Mouse (Mus musculus): ENCODE results near the gene Dnajc7.

GRCm38 (mm10) chr11:100622714-100623113 is 2.7 kb upstream of the Dnajc7 start:
- TF ChIP-seq CTCF (IDR thresholded peaks at IDR 0.05; ENCODE audit: borderline replicate concordance, extremely low read depth, insufficient read depth, insufficient read length): peak; percentile 92
- TF ChIP-seq POLR2A (IDR thresholded peaks at IDR 0.05; ENCODE audit: borderline replicate concordance, extremely low read depth, insufficient read depth, insufficient read length, poor library complexity, severe bottlenecking): peak; percentile 62; the same call in 1 of the 2 replicates

All from brain, embryonic 14.5 days (tissue).